Mouse (Mus musculus): Measurements from ENCODE around the gene Bmp2k. TPM values are rescaled to one million over a fixed set of nuclear protein-coding genes. Genes with fewer than 3 reads are reported as not detected.

Bmp2k gene
- polyA plus RNA-seq, 1 experiment from 2014 or later = 26.5 TPM

DNA sequence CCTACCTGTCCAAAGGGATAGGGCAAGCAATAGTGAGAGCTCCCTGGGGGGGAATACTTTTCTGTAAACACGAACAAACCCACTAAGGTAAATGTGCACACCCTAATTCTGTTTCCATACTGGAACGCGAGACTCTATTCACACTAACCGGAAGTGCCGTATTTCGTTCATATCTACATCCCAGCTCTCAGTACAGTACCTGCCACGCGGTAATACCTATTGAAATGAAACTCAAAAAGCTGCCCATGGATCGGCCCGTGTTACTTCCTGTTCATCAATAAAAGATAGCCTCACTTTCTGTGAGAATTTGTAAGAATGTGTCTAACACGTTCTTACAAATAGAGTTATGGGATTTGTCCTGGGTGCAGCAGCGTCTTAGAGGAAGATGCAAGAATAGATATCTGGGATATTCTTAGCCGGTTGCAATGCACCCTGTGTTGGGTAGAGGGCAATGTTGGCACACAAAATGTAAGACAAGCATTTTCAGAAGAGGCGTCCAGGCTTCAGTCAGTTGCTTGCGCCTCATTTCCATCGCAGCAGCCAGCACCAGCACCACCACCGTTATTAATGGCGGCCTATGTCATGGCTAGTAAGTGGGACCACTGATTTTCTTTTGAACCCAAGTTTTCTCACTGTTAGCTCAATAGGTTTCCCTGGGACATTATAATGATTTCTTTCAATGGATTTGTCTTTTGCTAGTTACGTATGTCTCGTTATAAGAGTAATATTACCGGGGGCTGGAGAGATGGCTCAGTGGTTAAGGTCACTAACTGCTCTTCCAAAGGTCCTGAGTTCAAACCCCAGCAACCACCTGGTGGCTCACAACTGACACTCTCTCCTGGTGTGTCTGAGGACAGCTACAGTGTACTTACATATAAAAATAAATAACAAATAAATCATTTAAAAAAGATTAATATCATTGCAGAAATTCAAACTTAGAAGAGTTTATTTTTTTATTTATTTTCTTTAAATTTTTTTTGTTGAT, 131.0 kb downstream of the Bmp2k start:
- no peak for ATAC-seq (ENCODE audit: low read depth)
- H3K4me2 ChIP-seq (ENCODE audit: low read depth, low read length) = no peak overlapping the region
- H3K36me3 ChIP-seq (ENCODE audit: control insufficient read depth, insufficient read depth) = no peaks in the 10 kb centered on the region
- H3K27ac ChIP-seq (ENCODE audit: low read length) = no peak overlapping the region
- no peaks in the 10 kb centered on the region for H3K4me1 ChIP-seq (ENCODE audit: control insufficient read depth, low read depth, low read length)
- H3K4me3 ChIP-seq (ENCODE audit: low read depth, low read length) = no peak overlapping the region
- H3K27me3 ChIP-seq (ENCODE audit: control insufficient read depth, insufficient read depth, low read depth, low read length) = no peaks in the 10 kb centered on the region
- no peaks in the 10 kb centered on the region for H3K9me3 ChIP-seq (replicated peaks; ENCODE audit: control insufficient read depth, low read length)
- no peak overlapping the region for H3K9ac ChIP-seq (ENCODE audit: low read depth, low read length)
- 42% methylated on average over 21 of the region's 21 CpGs for WGBS (ENCODE audit: insufficient replicate concordance)

DNA sequence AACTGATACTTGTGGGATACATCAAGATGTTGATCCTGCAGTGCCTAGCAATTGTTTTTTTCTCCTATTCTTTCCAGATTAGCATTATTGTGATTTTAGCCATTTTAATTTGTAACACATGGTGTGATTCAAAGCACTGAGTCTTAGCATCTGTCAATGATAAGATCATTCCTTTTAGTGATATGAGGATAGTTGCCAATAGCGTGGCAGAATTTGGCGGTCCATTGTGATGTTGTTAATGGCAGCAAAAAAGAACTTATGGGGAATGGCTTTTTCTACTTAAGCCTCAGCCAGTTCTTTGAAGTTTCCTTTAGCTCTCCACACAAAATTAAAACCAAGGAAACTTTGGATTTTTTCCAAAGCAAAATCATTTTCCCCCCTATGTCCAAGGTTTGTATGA, 132.1 kb downstream of the Bmp2k start:
- no peak for ATAC-seq (ENCODE audit: low read depth)
- H3K36me3 ChIP-seq (ENCODE audit: control insufficient read depth, insufficient read depth) = no peaks in the 10 kb centered on the region

DNA sequence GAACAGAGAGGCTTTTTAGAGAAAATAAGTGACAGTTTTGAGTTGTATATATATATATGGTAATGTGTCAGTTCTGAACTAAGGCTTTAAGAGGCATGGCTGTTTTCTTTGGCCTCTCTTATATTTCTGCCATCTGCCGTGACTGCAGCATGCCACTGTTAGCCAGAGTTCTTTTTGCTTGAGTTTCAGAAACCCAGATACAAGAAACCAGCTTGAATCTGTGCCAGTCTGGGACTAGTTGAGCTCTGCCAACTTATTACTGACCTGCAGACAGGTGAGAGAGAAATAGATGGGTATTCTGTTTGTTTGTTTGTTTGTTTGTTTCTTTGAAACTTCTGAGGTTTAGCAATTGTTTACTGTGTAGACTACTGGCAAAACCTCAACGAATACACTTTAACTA, 137.8 kb downstream of the Bmp2k start:
- ATAC-seq (ENCODE audit: low read depth) = no peak
- no peak overlapping the region for H3K9ac ChIP-seq (ENCODE audit: low read depth, low read length)
- H3K4me3 ChIP-seq (ENCODE audit: low read depth, low read length) = no peak overlapping the region
- H3K27ac ChIP-seq (ENCODE audit: low read length) = no peak overlapping the region
- H3K27me3 ChIP-seq (ENCODE audit: control insufficient read depth, insufficient read depth, low read depth, low read length) = no peaks in the 10 kb centered on the region
- H3K9me3 ChIP-seq (replicated peaks; ENCODE audit: control insufficient read depth, low read length) = no peaks in the 10 kb centered on the region
- H3K4me2 ChIP-seq (ENCODE audit: low read depth, low read length) = no peak overlapping the region
- no peaks in the 10 kb centered on the region for H3K36me3 ChIP-seq (ENCODE audit: control insufficient read depth, insufficient read depth)
- 44% methylated on average over 2 of the region's 2 CpGs for WGBS (ENCODE audit: insufficient replicate concordance)
- H3K4me1 ChIP-seq (ENCODE audit: control insufficient read depth, low read depth, low read length) = no peaks in the 10 kb centered on the region

More for the DNA sequence above, 132.1 kb downstream of the Bmp2k start:
- Histone ChIP-seq H3K4me3 (ENCODE audit: low read depth, low read length) (no peak overlapping the region), H3K9ac (ENCODE audit: low read depth, low read length) (no peak overlapping the region), H3K27me3 (ENCODE audit: control insufficient read depth, insufficient read depth, low read depth, low read length) (no peaks in the 10 kb centered on the region), H3K4me2 (ENCODE audit: low read depth, low read length) (no peak overlapping the region), H3K9me3 (replicated peaks; ENCODE audit: control insufficient read depth, low read length) (no peaks in the 10 kb centered on the region), H3K27ac (ENCODE audit: low read length) (no peak overlapping the region), H3K4me1 (ENCODE audit: control insufficient read depth, low read depth, low read length) (no peaks in the 10 kb centered on the region)
- 78% methylated on average over 2 of the region's 2 CpGs for WGBS (ENCODE audit: insufficient replicate concordance)

Other genes with a start within 250 kb of the Bmp2k start
- gene Anxa3, start 204.3 kb upstream of the Bmp2k start, polyA plus RNA-seq (2015; fragmentation: Nextera tagmentation; extraction: Ambion mirVana) = 20.4 and 22.7 TPM in 2 replicates
- gene Paqr3, start 113.9 kb downstream of the Bmp2k start, polyA plus RNA-seq (2015; fragmentation: Nextera tagmentation; extraction: Ambion mirVana) = 0.57 and 0.74 TPM in 2 replicates